Mouse (Mus musculus) c-Kit-negative CD71-positive TER-119-positive erythroid progenitor cells, embryonic 14.5 days (primary cell): ENCODE measurements around the gene Olfr1462.

Experiments
- DNase-seq: peaks from one replicate; pipeline ENCODE4 v3.0.0-alpha.2; 2013; ENCODE audit warnings: low read depth, low spot score

Olfr1462 gene

DNA sequence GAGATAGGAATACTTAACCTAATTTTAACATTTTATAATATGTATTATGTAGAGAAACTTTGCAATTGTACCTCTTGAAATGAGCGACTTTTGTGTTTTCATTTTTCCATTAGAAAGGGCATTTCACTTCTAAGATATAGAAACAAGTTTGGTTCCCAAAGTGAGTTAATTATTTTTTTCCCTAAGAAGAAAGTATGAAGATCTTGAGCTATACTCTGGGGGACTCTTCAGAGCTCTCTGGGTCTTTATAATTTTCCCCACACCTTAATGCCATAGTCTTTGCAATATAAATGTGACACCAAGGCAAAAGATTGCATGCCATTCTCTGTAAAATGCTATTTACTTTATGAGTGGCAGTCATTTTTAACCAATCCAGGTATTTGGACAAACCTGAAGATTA lies at the start of gene Olfr1462:
Gene Olfr1462, plus strand, starts transcription at position 301 of the 400 bp plus-strand sequence.
- DNase-seq = no peak

DNA sequence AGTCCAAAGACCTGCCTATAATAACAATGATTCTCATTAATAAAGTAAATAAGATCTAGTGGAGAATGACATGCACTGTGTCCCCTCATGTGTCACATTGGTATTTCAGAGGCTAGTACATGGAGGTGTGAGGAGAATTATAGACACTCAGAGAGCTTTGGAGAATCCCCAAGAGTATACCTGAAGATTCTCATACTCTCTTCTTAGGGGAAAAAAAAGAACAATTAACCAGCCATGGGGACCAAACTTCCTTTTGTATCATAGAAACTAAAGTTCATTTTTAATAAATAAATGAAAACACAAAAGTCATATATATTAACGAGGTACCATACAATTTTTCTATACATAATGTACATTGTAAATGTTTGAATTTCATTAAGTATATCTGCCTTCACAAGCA lies 36.1 kb upstream of the Olfr1462 start, which contains the start of gene Olfr1459:
Gene Olfr1459, minus strand, starts transcription at position 101 of the 400 bp plus-strand sequence.
- no peak for DNase-seq

DNA sequence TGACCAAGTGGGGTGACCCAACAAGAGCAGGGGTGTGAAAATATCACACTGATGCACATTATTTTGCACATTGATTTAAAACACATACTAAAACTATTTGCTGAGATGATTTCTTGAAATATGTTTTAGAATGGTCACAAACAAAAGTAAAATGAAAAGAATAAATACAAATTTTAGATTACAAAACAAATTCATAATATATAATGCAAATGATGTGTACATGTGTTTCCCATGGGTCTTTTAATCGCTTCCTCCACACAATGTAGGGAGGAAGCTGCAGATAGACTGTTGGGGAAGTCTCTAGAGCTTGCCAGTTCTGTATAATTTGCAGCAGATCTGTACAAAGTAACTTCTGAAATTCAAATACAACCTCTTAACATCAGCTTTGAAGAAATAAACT lies 22.8 kb upstream of the Olfr1462 start, which contains the start of gene Olfr1461:
Gene Olfr1461, plus strand, starts transcription at position 301 of the 400 bp plus-strand sequence.
- no peak for DNase-seq

DNA sequence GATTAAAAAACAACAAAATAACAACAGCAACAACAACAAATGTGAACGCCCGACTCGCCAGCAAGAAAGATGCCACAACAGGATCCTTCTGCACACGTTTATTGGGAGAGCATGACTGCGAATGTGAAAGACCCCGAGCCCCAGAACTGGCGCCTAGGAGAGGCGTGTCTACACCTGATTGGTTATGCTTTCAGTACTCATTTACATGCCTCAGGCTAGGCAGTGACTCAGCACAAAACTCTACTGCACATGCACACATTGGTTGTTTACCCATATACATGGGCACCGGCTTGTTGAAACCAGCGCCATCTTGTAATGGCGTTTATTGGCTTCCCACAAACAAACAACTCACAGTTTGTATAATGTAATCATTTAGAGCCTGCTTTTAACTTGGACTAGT lies 36.1 kb downstream of the Olfr1462 start:
- no peak for DNase-seq

DNA sequence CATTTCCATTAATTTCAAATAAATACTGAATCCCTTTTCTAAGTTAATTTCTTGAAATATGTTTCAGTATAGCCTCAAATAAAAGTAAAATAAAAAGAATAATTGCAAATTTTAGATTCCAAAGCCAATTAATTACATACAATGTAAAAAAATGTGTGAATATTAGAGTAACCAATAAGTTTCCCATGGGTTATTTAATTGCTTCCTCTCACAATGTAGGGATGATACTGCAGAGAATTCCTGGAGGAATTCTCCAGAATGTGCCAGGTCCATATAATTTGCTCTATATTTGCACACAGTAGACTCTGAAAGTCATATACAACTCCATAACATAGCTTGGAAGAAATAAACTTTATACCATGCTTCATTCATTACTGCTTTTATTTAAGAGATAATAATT lies 45.5 kb downstream of the Olfr1462 start, which contains the start of gene Olfr1463:
Gene Olfr1463, plus strand, starts transcription at position 301 of the 400 bp plus-strand sequence.
- DNase-seq = no peak
